Mouse (Mus musculus) inflammation-experienced regulatory T-cells, adult 6 months (primary cell): ENCODE data around the gene Gdi2. TPM values are rescaled to one million over a fixed set of nuclear protein-coding genes. Genes with fewer than 3 reads are reported as not detected.

Experiments
- ATAC-seq: one replicate; pipeline ENCODE4 v1.8.0; 2017
- polyA plus RNA-seq, 3 experiments: library from polyadenylated mRNA; unstranded; fragments of 100-300 nt; shearing (Covaris generic); gene quantifications; one replicate each; pipeline ENCODE4 v1.2.1; 2017

Gdi2 gene
- polyA plus RNA-seq, 3 experiments from 2014 or later: 827 to 1,261 (median 893) TPM

- peak; percentile 24 for ATAC-seq
These were observed 10.0 kb downstream of the Gdi2 start for GRCm38 (mm10) chr13:3547856-3548255.

- ATAC-seq: peak; percentile 22
These were observed 25.3 kb downstream of the Gdi2 start for GRCm38 (mm10) chr13:3563130-3563529.

- ATAC-seq: no peak
These were observed 26.1 kb downstream of the Gdi2 start for GRCm38 (mm10) chr13:3563953-3564352.

- peak; percentile 48 for ATAC-seq
These were observed 52.9 kb downstream of the Gdi2 start for GRCm38 (mm10) chr13:3590789-3591188.

GRCm38 (mm10) chr13:3594311-3594710 is 56.4 kb downstream of the Gdi2 start:
- no peak for ATAC-seq

GRCm38 (mm10) chr13:3596232-3596631 is 58.4 kb downstream of the Gdi2 start:
- no peak for ATAC-seq

GRCm38 (mm10) chr13:3609780-3610117 is 71.9 kb downstream of the Gdi2 start:
- peak; percentile 19 for ATAC-seq

GRCm38 (mm10) chr13:3610118-3610794 is 72.4 kb downstream of the Gdi2 start:
- peak; percentile 8 for ATAC-seq

- ATAC-seq: peak; percentile 91
These were observed 73.1 kb downstream of the Gdi2 start, which contains the start of gene Fam208b for GRCm38 (mm10) chr13:3610795-3611438. Fam208b (minus strand) TSS chr13:3611108.

Other genes starting within 250 kb of the Gdi2 start
- gene Fam208b, start 73.0 kb downstream of the Gdi2 start, polyA plus RNA-seq: 10 to 100 TPM; 14.9 to 29.4 (median 24.8) TPM
- 10 to 100 TPM; 24.3 to 37.2 (median 25.1) TPM for gene Asb13, start 96.0 kb downstream of the Gdi2 start, polyA plus RNA-seq